Mouse (Mus musculus) neural tube, embryonic 13.5 days (tissue): Measurements from ENCODE around the gene Rxrb. TPM values are rescaled to one million over a fixed set of nuclear protein-coding genes. Genes with fewer than 3 reads are reported as not detected.

ENCODE experiments used
- ATAC-seq: fragments of 200-750 bp; cut with Nextera tagmentation; 2 replicates; pipeline ENCODE4 v1.8.0; 2017; ENCODE audit warnings: low read depth, mild to moderate bottlenecking, moderate TSS enrichment, moderate library complexity
- H3K27ac ChIP-seq: fragments of 300-500 bp; sonication (generic); replicated peaks from 2 replicates; pipeline ENCODE4 v1.5.1; 2015; ENCODE audit warnings: moderate library complexity, mild to moderate bottlenecking, inconsistent platforms
- H3K27me3 ChIP-seq: fragments of 300-500 bp; sonication (generic); 2 replicates; pipeline ENCODE4 v1.6.1; 2015; ENCODE audit warnings: mild to moderate bottlenecking, inconsistent platforms
- H3K36me3 ChIP-seq: fragments of 300-500 bp; sonication (generic); 2 replicates; pipeline ENCODE4 v1.6.1; 2015; ENCODE audit warnings: mild to moderate bottlenecking, inconsistent platforms
- H3K4me1 ChIP-seq: fragments of 300-500 bp; sonication (generic); replicated peaks from 2 replicates; pipeline ENCODE4 v1.6.1; 2015; ENCODE audit warnings: inconsistent platforms
- H3K4me2 ChIP-seq: fragments of 300-500 bp; sonication (generic); 2 replicates; pipeline ENCODE4 v1.6.1; 2015; ENCODE audit warnings: inconsistent platforms, mild to moderate bottlenecking, moderate library complexity
- H3K4me3 ChIP-seq: fragments of 300-500 bp; sonication (generic); 2 replicates; pipeline ENCODE4 v1.5.1; 2015; ENCODE audit warnings: mild to moderate bottlenecking, inconsistent platforms
- H3K9ac ChIP-seq: fragments of 300-500 bp; sonication (generic); 2 replicates; pipeline ENCODE4 v1.6.1; 2015; ENCODE audit warnings: moderate library complexity, mild to moderate bottlenecking, inconsistent platforms
- H3K9me3 ChIP-seq: fragments of 300-500 bp; sonication (generic); 2 replicates; pipeline ENCODE4 v1.6.1; 2016; ENCODE audit warnings: inconsistent platforms
- WGBS: fragments of 180-500 bp; shearing (Covaris S2); methylation state at CpG from one replicate; pipeline ENCODE4 v1.1.7; 2015; 5-methylcytosine and 5-hydroxymethylcytosine counted together
- microRNA counts: library from miRNA; unstranded; fragments of <30 nt; microRNA quantifications from one replicate; lab custom pipeline; 2016
- microRNA-seq: library from miRNA; unstranded; fragments of <30 nt; microRNA quantifications from one replicate; pipeline ENCODE4, GENCODE M21; 2016
- polyA plus RNA-seq: library from polyadenylated mRNA; unstranded; fragments of >200 nt; fragmentation: Nextera tagmentation; extraction: Ambion mirVana; gene quantifications from 2 replicates; pipeline ENCODE4 v1.2.1, GENCODE M21; 2015

The Rxrb gene
- polyA plus RNA-seq, 1 experiment from 2014 or later = 57.5 TPM

GRCm38 (mm10) chr17:34078148-34078547, 46.5 kb downstream of the Rxrb start:
- H3K4me2 ChIP-seq = no peak overlapping the region
- peaks cover 4% of the 10 kb centered on the region; the same call in 1 of the 2 replicates for H3K4me1 ChIP-seq
- ATAC-seq = no peak
- no peaks in the 10 kb centered on the region for H3K36me3 ChIP-seq
- H3K9ac ChIP-seq = no peak overlapping the region
- 64% methylated on average over 4 of the region's 4 CpGs for WGBS
- no peak overlapping the region for H3K27ac ChIP-seq
- no peaks in the 10 kb centered on the region for H3K9me3 ChIP-seq
- peaks cover 17% of the 10 kb centered on the region for H3K27me3 ChIP-seq
- no peak overlapping the region for H3K4me3 ChIP-seq

- H3K4me3 ChIP-seq = no peak overlapping the region
- 92% methylated on average over 11 of the region's 11 CpGs for WGBS
- H3K9me3 ChIP-seq = no peaks in the 10 kb centered on the region
- H3K27me3 ChIP-seq = peaks cover 17% of the 10 kb centered on the region
- H3K36me3 ChIP-seq = no peaks in the 10 kb centered on the region
- no peak for ATAC-seq
- H3K4me1 ChIP-seq = peaks cover 5% of the 10 kb centered on the region; the same call in 1 of the 2 replicates
- H3K4me2 ChIP-seq = no peak overlapping the region
- H3K27ac ChIP-seq = no peak overlapping the region
- no peak overlapping the region for H3K9ac ChIP-seq
Observed at GRCm38 (mm10) chr17:34079002-34079401, 47.4 kb downstream of the Rxrb start.

- Histone ChIP-seq H3K27ac (no peak overlapping the region), H3K9ac (no peak overlapping the region), H3K4me1 (peaks cover 5% of the 10 kb centered on the region; the same call in 1 of the 2 replicates), H3K36me3 (no peaks in the 10 kb centered on the region), H3K4me3 (no peak overlapping the region), H3K9me3 (no peaks in the 10 kb centered on the region), H3K4me2 (no peak overlapping the region), H3K27me3 (peaks cover 17% of the 10 kb centered on the region)
- 30% methylated on average over 5 of the region's 5 CpGs for WGBS
- ATAC-seq = peak; percentile 86
Observed at GRCm38 (mm10) chr17:34079621-34080020, 48.0 kb downstream of the Rxrb start.

- Histone ChIP-seq H3K27ac (no peak overlapping the region), H3K9ac (no peak overlapping the region), H3K9me3 (no peaks in the 10 kb centered on the region), H3K36me3 (no peaks in the 10 kb centered on the region), H3K4me3 (no peak overlapping the region), H3K4me2 (0 out of 2 replicates have a peak overlapping the region, but pooled peaks have one; percentile 9), H3K4me1 (peaks cover 5% of the 10 kb centered on the region; the same call in 1 of the 2 replicates), H3K27me3 (no peaks in the 10 kb centered on the region)
- ATAC-seq = no peak
- WGBS = 2% methylated on average over 8 of the region's 8 CpGs
Observed at GRCm38 (mm10) chr17:34083104-34083503, 51.5 kb downstream of the Rxrb start.

GRCm38 (mm10) chr17:34087386-34087785, 55.8 kb downstream of the Rxrb start:
- Histone ChIP-seq H3K4me3 (no peak overlapping the region), H3K36me3 (no peaks in the 10 kb centered on the region), H3K4me2 (no peak overlapping the region), H3K4me1 (peaks cover 5% of the 10 kb centered on the region; the same call in 1 of the 2 replicates), H3K9me3 (no peaks in the 10 kb centered on the region), H3K27ac (no peak overlapping the region), H3K9ac (no peak overlapping the region), H3K27me3 (no peaks in the 10 kb centered on the region)
- 49% methylated on average over 2 of the region's 2 CpGs for WGBS
- no peak for ATAC-seq

MicroRNAs within 50 kb of the gene (microRNA counts, 519-probe panel; counts per million panel counts)
- 4,544 counts per million, percentile 77 among the panel's probes with 10 or more counts for microRNA mmu-miR-219 (lab: Ali Mortazavi, UCI)

Small RNA genes within 50 kb of the gene (microRNA-seq; reads per million reads assigned to microRNA genes)
- gene Mir219a-1 (not detected), gene Mir219c (not detected)

Other genes starting within 250 kb of the Rxrb start
- gene Angptl4, start 250.0 kb upstream of the Rxrb start, polyA plus RNA-seq = 22.8 and 24.5 TPM in 2 replicates
- gene Kank3, start 221.3 kb upstream of the Rxrb start, polyA plus RNA-seq = 36.2 and 40.3 TPM in 2 replicates
- 530 and 625 TPM in 2 replicates for gene Rps28, start 207.2 kb upstream of the Rxrb start, polyA plus RNA-seq
- 558 and 559 TPM in 2 replicates for gene Ndufa7, start 207.2 kb upstream of the Rxrb start, polyA plus RNA-seq
- gene Cd320, start 188.7 kb upstream of the Rxrb start, polyA plus RNA-seq = 52.7 and 57.4 TPM in 2 replicates
- gene Gm7029, start 158.0 kb upstream of the Rxrb start, polyA plus RNA-seq = not detected in 2 replicates
- gene Kifc1, start 141.2 kb upstream of the Rxrb start, polyA plus RNA-seq = 1.2 and 2.5 TPM in 2 replicates
- 0.43 TPM in 1 of 2 replicates, not detected in the other for gene Platr17, start 126.7 kb upstream of the Rxrb start, polyA plus RNA-seq
- 51.0 TPM in 2 replicates for gene Daxx, start 122.4 kb upstream of the Rxrb start, polyA plus RNA-seq
- 30.4 and 31.1 TPM in 2 replicates for gene Tapbp, start 115.9 kb upstream of the Rxrb start, polyA plus RNA-seq
- gene Zbtb22, start 115.9 kb upstream of the Rxrb start, polyA plus RNA-seq = 17.3 and 17.7 TPM in 2 replicates
- gene Rgl2, start 102.3 kb upstream of the Rxrb start, polyA plus RNA-seq = 59.5 and 64.7 TPM in 2 replicates
- gene Pfdn6, start 91.5 kb upstream of the Rxrb start, polyA plus RNA-seq = 178 and 182 TPM in 2 replicates
- 26.9 and 27.6 TPM in 2 replicates for gene Wdr46, start 91.2 kb upstream of the Rxrb start, polyA plus RNA-seq
- 10.8 and 11.7 TPM in 2 replicates for gene B3galt4, start 80.3 kb upstream of the Rxrb start, polyA plus RNA-seq
- 63.5 and 67.5 TPM in 2 replicates for gene Vps52, start 76.0 kb upstream of the Rxrb start, polyA plus RNA-seq
- gene Rps18, start 75.8 kb upstream of the Rxrb start, polyA plus RNA-seq = 912 and 939 TPM in 2 replicates
- gene H2-K1, start 31.5 kb upstream of the Rxrb start, polyA plus RNA-seq = 11.9 and 13.3 TPM in 2 replicates
- gene Ring1, start 7.1 kb upstream of the Rxrb start, polyA plus RNA-seq = 19.3 and 22.4 TPM in 2 replicates
- 61.7 and 65.0 TPM in 2 replicates for gene H2-Ke6, start 3.8 kb upstream of the Rxrb start, polyA plus RNA-seq
- 158 and 161 TPM in 2 replicates for gene Slc39a7, start 130 bp upstream of the Rxrb start, polyA plus RNA-seq
- 4.5 and 4.7 TPM in 2 replicates for gene Col11a2, start 7.6 kb downstream of the Rxrb start, polyA plus RNA-seq
- 0.24 and 0.41 TPM in 2 replicates for gene H2-Oa, start 60.5 kb downstream of the Rxrb start, polyA plus RNA-seq
- 16.0 and 17.7 TPM in 2 replicates for gene H2-DMa, start 87.7 kb downstream of the Rxrb start, polyA plus RNA-seq
- 137 and 167 TPM in 2 replicates for gene Brd2, start 90.8 kb downstream of the Rxrb start, polyA plus RNA-seq
- not detected in 2 replicates for gene H2-DMb2, start 111.5 kb downstream of the Rxrb start, polyA plus RNA-seq
- not detected in 2 replicates for gene H2-DMb1, start 121.3 kb downstream of the Rxrb start, polyA plus RNA-seq
- gene Tap1, start 155.7 kb downstream of the Rxrb start, polyA plus RNA-seq = 0.60 and 1.4 TPM in 2 replicates
- gene Psmb9, start 156.0 kb downstream of the Rxrb start, polyA plus RNA-seq = 0.98 and 1.2 TPM in 2 replicates
- 2.6 and 3.5 TPM in 2 replicates for gene Psmb8, start 165.9 kb downstream of the Rxrb start, polyA plus RNA-seq
- 0.95 and 1.5 TPM in 2 replicates for gene Tap2, start 171.7 kb downstream of the Rxrb start, polyA plus RNA-seq
- gene H2-Ob, start 207.1 kb downstream of the Rxrb start, polyA plus RNA-seq = not detected in 2 replicates
- 1.2 and 2.3 TPM in 2 replicates for gene H2-Ab1, start 225.9 kb downstream of the Rxrb start, polyA plus RNA-seq